Mouse (Mus musculus) layer of hippocampus, postnatal 36 days (tissue): ENCODE data around the gene Jazf1. TPM values are rescaled to one million over a fixed set of nuclear protein-coding genes. Genes with fewer than 3 reads are reported as not detected.

Source experiments
- DNase-seq, 2 experiments: peaks; one replicate each; pipeline ENCODE4 v3.0.0; 2022
- total RNA-seq, 2 experiments: library from RNA; stranded (reverse); gene quantifications; 2 replicates each; pipeline ENCODE4 v1.2.3; 2021

Jazf1 gene
- total RNA-seq, 2 experiments from 2014 or later, result 31.9 to 35.2 TPM

- DNase-seq, result no peak
Measured at GRCm38 (mm10) chr6:52905100-52905499, 163.3 kb downstream of the Jazf1 start.

DNA sequence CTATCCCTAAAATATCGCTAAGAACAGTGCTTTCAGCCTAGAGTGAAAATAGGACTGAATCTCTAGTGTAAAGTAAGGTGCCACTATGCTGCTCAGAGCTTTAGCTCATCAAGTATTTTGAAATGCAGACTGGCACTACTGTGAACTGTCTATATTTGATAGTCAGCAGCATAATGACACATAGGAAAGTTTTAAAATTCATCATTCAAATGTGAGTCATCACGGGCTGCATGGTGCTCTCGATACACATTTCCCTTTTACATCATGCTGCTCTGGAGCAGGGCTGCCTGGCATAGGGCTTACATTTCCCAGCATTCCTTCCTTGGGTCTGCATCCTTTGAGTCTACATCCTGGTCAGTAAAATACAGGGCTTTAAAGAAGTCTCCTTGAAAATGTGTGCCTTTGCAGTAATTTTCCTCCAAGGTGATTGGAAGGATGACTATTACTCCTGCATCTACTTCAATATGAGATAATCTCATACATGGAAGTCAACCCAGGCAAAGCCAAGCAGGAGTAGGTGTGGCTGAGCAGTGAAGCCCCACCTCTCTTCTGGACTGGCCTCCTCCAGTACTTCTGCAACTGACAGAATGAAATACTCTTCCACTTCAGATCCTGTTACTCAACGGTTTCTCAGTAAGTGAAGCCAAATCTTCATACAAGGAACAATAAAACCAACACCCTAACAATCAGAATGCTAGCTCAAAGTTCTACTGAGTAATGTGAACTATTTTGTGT is 165.0 kb downstream of the Jazf1 start:
- DNase-seq, result no peak

- no peak for DNase-seq
Measured at GRCm38 (mm10) chr6:52899574-52900245, 168.7 kb downstream of the Jazf1 start.

GRCm38 (mm10) chr6:52895075-52895474 is 173.4 kb downstream of the Jazf1 start:
- DNase-seq, result no peak

DNA sequence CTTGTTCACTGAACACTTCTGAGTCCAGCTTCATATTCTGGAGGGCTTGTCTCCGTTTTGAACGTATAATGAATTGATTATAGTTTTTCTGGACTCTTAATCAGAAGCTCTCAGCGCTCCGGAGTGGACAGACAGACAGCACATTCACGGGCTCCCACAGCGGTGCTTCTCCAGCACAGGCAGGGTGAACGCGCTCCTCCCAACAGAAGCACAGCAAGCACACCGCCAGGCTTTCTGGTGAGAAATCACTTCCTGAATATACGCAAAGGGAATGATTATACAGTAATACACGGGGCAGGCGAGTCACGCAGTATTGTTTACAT is 174.0 kb downstream of the Jazf1 start:
- DNase-seq, result peak in 1 of 2 experiments; percentile 30

- DNase-seq, result peak; percentile 21 to 43
Measured at GRCm38 (mm10) chr6:52893811-52894500, 174.5 kb downstream of the Jazf1 start.

- DNase-seq, result no peak
Measured at GRCm38 (mm10) chr6:52892978-52893377, 175.5 kb downstream of the Jazf1 start.

- no peak for DNase-seq
Measured at GRCm38 (mm10) chr6:52887541-52888203, 180.8 kb downstream of the Jazf1 start.

DNA sequence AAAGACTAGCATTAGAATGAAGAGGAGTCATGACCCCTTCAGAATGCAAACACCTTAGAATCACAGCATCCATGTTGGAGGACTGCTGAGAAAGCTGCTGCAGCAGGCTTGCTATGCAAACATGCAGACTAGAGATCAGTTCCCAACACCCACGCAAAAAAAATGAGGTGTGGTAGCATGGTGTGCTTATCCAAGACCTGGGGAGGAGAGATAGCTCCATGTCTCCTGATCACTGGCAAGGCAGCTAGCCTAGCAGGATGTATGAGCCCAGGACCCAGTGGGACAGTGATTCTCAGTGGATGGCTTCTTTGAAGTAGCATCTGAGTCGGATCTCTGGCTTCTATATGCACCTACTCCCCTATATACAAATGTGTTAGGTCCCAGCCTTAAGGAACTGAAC is 184.7 kb downstream of the Jazf1 start:
- DNase-seq, result no peak

- no peak for DNase-seq
Measured at GRCm38 (mm10) chr6:52877176-52877575, 191.3 kb downstream of the Jazf1 start.

- DNase-seq, result no peak
Measured at GRCm38 (mm10) chr6:52871306-52871705, 197.1 kb downstream of the Jazf1 start.

- DNase-seq, result no peak
Measured at GRCm38 (mm10) chr6:52869252-52869651, 199.2 kb downstream of the Jazf1 start.

DNA sequence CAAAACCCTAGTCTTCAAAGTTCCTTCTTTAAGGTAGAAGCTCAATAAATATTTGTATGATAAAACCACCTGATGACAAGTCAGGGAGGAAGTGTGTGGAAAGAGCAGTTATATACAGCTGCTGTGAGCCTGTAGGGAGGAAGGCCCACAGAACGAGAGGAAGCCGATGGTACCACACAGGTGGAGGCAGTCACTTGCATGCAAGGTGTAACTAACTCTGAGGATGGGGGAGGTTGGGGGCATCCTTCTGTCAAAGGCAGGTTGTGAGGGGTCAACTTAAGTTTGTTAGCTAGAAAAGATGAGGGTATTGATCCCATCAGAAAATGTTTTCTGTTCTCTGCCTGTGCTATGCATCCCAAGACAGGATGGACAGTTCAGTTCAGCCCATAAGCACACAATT is 200.1 kb downstream of the Jazf1 start:
- DNase-seq, result no peak

GRCm38 (mm10) chr6:52861928-52862327 is 206.5 kb downstream of the Jazf1 start:
- DNase-seq, result no peak

DNA sequence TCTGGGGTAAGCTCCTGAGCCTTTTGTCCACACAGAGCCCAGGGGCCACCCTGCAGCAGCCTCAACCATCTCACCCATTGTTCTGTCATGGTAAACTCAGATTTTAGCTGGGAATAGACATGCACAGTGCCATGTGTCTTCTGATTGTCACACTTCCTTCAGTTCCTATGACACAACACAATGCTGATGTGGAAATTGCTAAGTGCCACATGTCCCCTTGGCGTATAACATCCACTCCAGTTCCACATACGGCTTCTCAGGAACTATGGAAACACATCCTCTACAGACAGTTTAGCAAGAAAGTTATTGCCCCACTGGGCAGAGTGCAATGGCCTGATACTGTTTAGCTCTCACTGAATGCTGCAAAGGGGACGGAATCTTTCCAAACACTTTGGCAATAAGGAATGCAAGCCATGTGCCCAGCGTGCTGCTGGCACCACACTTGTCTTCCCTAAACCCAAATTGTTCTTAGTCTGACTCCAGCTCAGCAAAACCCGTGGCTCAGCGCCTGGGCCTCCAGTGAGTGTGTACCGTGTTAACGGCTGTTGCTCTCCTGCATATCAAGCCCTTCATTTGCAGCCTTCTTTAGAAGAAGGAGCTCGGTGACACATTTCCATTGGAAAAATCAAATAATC is 207.1 kb downstream of the Jazf1 start:
- peak; percentile 29 to 43 for DNase-seq

DNA sequence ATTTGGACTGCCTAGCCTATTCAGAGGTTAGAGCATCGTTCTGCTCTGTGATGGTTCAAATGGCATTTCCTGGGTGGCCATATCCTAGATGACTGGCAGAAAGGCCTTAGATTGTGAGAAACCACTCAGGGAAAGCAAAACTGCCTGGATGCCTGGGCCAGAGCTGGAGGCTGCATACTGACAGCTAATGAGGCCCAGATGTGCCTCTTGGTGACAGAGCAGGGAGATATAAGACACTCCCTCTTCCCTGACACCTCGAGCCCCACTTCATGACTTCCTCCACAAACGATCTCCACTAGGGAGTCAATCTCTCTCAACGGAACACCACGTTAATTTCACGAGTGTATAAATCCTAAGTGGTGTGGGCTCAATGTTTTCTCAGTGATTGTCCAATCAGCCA is 207.7 kb downstream of the Jazf1 start:
- no peak for DNase-seq

DNA sequence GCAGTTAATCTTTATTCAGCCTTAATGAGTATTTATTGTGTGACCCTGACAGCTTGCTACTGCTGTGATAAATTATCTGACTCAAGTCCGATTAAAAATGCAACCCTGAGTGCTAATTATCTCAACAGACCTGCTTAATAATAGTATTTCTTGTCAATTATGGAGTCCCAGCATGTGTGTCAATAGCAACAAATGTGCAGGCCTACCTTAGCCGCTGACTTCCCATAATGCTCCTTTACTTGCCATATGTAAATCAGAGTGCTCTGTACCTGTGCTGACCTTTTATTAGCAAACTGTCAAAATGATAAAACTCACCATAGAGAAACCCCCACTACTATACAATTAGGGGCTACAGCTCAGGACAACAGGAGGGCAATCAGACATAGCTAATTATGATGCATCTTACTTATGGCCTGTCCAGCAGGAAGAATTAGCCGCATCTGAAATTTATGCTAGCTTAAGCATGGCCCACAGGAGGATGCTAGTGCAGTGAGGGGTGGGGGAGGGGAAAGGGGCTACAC is 209.5 kb downstream of the Jazf1 start:
- no peak for DNase-seq

GRCm38 (mm10) chr6:52852404-52853107 is 215.9 kb downstream of the Jazf1 start:
- no peak for DNase-seq

- DNase-seq, result no peak
Measured at GRCm38 (mm10) chr6:52851975-52852374, 216.5 kb downstream of the Jazf1 start.

- peak in 1 of 2 experiments; percentile 26 for DNase-seq
Measured at GRCm38 (mm10) chr6:52851019-52851418, 217.4 kb downstream of the Jazf1 start.

- no peak for DNase-seq
Measured at GRCm38 (mm10) chr6:52848199-52848598, 220.2 kb downstream of the Jazf1 start.

DNA sequence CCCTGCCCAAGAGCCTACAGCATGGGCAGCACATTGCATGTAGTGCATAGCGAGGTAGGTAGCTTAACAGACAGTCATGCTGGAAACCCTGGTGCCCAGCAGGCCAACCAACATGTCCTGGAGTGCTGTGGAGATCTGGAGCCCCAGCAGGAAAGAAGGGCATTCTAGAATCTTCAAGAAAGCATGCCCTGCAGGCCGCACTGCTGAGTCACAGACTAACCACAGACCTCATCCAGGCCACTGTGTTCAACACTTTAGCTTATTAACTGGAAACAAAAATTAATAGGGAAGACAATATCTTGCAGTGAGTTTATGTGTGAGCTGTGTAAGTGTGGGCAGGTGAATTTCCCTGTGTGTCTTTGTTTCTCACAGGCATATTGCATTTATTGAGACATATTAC is 222.1 kb downstream of the Jazf1 start:
- DNase-seq, result no peak
